ENCODE assay signal across 9 mouse cellular contexts in the genomic region with DNA sequence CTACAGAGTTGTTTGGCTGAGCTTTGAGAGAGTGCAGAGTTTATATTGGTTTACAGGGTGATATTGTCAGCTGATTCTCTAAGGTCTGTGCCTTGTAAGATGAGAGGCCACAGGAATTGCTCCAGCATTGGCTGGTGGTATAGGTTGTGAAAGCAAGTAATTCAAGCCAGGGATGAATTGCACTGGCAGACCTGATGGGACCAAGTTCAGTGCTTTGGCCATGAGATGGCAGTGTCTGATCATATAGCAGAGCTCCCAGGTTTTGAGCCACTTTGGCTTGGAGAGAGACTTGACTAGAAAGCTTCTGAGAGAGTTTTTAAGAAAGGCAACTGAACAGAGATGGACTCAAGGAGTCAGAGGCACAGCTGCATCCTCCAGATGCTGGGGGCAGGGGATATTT.
DNase-seq lines count a peak whose midpoint lies in the region; ATAC-seq and TF ChIP-seq lines count a peak whose summit lies in the region.
"Had no signal": no experiment of that assay in that cellular context is flagged by ENCODE, and none has a peak within 500 bp of the region (broad histone marks: within the 10 kb centered on the region; RNA-seq: fewer than 3 reads in every experiment).

No protein-coding gene starts in this region.

- no peak for TF ChIP-seq POLR2A in MEL (IDR thresholded peaks at IDR 0.05; ENCODE audit: control insufficient read depth in 1 of 2, insufficient read depth in 1 of 2, low read depth in 1 of 2, low read length in 2 of 2, poor library complexity in 1 of 2)

- H3K4me3 ChIP-seq in MEL (ENCODE audit: control insufficient read depth in 1 of 2, insufficient read depth in 1 of 2, low read depth in 2 of 2, low read length in 2 of 2), result no peak overlapping the region
- H3K4me3 ChIP-seq in embryonic facial prominence, embryonic 14.5 days (ENCODE audit: low read depth, low read length), result no peak overlapping the region
- no peak overlapping the region for H3K4me3 ChIP-seq in hindbrain, embryonic 15.5 days
- H3K4me3 ChIP-seq: embryonic facial prominence, embryonic 15.5 days; neural tube, embryonic 12.5 days had no signal

- no peak for DNase-seq in MEL (ENCODE audit: low read depth, low spot score)
- peak; percentile 51 for DNase-seq in adrenal gland, adult 2 months
- DNase-seq in embryonic facial prominence, embryonic 14.5 days (ENCODE audit: low spot score), result peak; percentile 68
- peak; percentile 42 to 62 for DNase-seq in layer of hippocampus, postnatal 14 days (ENCODE audit: low spot score in 2 of 2)
- peak; percentile 67 for DNase-seq in lung, postnatal 36 days
- no peak for DNase-seq in spleen, adult 12 weeks (ENCODE audit: low spot score)

- H3K27ac ChIP-seq in MEL (ENCODE audit: control insufficient read depth, low read depth, low read length), result no peak overlapping the region
- H3K27ac ChIP-seq in embryonic facial prominence, embryonic 14.5 days (replicated peaks; ENCODE audit: low read depth, low read length), result no peak overlapping the region
- no peak overlapping the region for H3K27ac ChIP-seq in hindbrain, embryonic 15.5 days (replicated peaks)
- H3K27ac ChIP-seq: embryonic facial prominence, embryonic 15.5 days; neural tube, embryonic 12.5 days had no signal

- H3K36me3 ChIP-seq in MEL (ENCODE audit: control insufficient read depth in 1 of 2, insufficient read depth in 2 of 2, low read length in 2 of 2), result no peaks in the 10 kb centered on the region
- H3K36me3 ChIP-seq in embryonic facial prominence, embryonic 14.5 days (ENCODE audit: control insufficient read depth, insufficient read depth, low read length), result no peaks in the 10 kb centered on the region
- H3K36me3 ChIP-seq in hindbrain, embryonic 15.5 days, result no peaks in the 10 kb centered on the region
- H3K36me3 ChIP-seq: embryonic facial prominence, embryonic 15.5 days; neural tube, embryonic 12.5 days had no signal

- no peaks in the 10 kb centered on the region for H3K4me1 ChIP-seq in MEL (ENCODE audit: control insufficient read depth in 1 of 2, insufficient read depth in 2 of 2, low read length in 2 of 2)
- H3K4me1 ChIP-seq in embryonic facial prominence, embryonic 14.5 days (ENCODE audit: control insufficient read depth, insufficient read depth, low read length), result no peaks in the 10 kb centered on the region
- H3K4me1 ChIP-seq in hindbrain, embryonic 15.5 days (replicated peaks), result no peaks in the 10 kb centered on the region
- H3K4me1 ChIP-seq: embryonic facial prominence, embryonic 15.5 days; neural tube, embryonic 12.5 days had no signal

- TF ChIP-seq RAD21 in MEL (IDR thresholded peaks at IDR 0.05; ENCODE audit: low read depth, low read length), result peak; percentile 19

- no peaks in the 10 kb centered on the region for H3K27me3 ChIP-seq in MEL (ENCODE audit: control insufficient read depth in 1 of 2, insufficient read depth in 2 of 2, low read length in 2 of 2)
- no peaks in the 10 kb centered on the region for H3K27me3 ChIP-seq in embryonic facial prominence, embryonic 14.5 days (replicated peaks; ENCODE audit: control insufficient read depth, insufficient read depth, low read length)
- H3K27me3 ChIP-seq in hindbrain, embryonic 15.5 days, result no peaks in the 10 kb centered on the region
- H3K27me3 ChIP-seq: embryonic facial prominence, embryonic 15.5 days; neural tube, embryonic 12.5 days had no signal

- no peak overlapping the region for H3K9ac ChIP-seq in MEL (ENCODE audit: control insufficient read depth, low read depth, low read length, poor library complexity, severe bottlenecking)
- no peak overlapping the region for H3K9ac ChIP-seq in embryonic facial prominence, embryonic 14.5 days (ENCODE audit: low read depth, low read length)
- no peak overlapping the region for H3K9ac ChIP-seq in hindbrain, embryonic 15.5 days
- H3K9ac ChIP-seq: embryonic facial prominence, embryonic 15.5 days; neural tube, embryonic 12.5 days had no signal

- no peaks in the 10 kb centered on the region for H3K79me2 ChIP-seq in MEL (ENCODE audit: control insufficient read depth, insufficient read depth, low read length, poor library complexity)

- no peak for TF ChIP-seq EP300 in MEL (IDR thresholded peaks at IDR 0.05; ENCODE audit: low read depth in 1 of 2, low read length in 2 of 2)

- H3K9me3 ChIP-seq in MEL (replicated peaks; ENCODE audit: insufficient read depth, low read length), result no peaks in the 10 kb centered on the region
- no peaks in the 10 kb centered on the region for H3K9me3 ChIP-seq in embryonic facial prominence, embryonic 14.5 days (ENCODE audit: control insufficient read depth, low read length)
- H3K9me3 ChIP-seq in hindbrain, embryonic 15.5 days, result no peaks in the 10 kb centered on the region
- H3K9me3 ChIP-seq: embryonic facial prominence, embryonic 15.5 days; neural tube, embryonic 12.5 days had no signal

- no peak for TF ChIP-seq CTCF in MEL (IDR thresholded peaks at IDR 0.05 in 2 of 3, conservative IDR thresholded peaks at IDR 0.05 in 1 of 3; ENCODE audit: control insufficient read depth in 1 of 3, insufficient read depth in 1 of 3, low read depth in 2 of 3, low read length in 3 of 3, poor library complexity in 1 of 3, severe bottlenecking in 1 of 3)

- ATAC-seq in embryonic facial prominence, embryonic 14.5 days (ENCODE audit: low read depth), result peak; percentile 75; the same call in 1 of the 2 replicates
- ATAC-seq in hindbrain, embryonic 15.5 days (ENCODE audit: low FRiP score, low read depth), result peak; percentile 65; the same call in 1 of the 2 replicates

- no peak overlapping the region for H3K4me2 ChIP-seq in embryonic facial prominence, embryonic 14.5 days (ENCODE audit: low read depth, low read length)
- H3K4me2 ChIP-seq in hindbrain, embryonic 15.5 days, result no peak overlapping the region
- H3K4me2 ChIP-seq: embryonic facial prominence, embryonic 15.5 days; neural tube, embryonic 12.5 days had no signal

TF ChIP-seq in MEL, 35 proteins besides CTCF, POLR2A, EP300 and RAD21:
- TF ChIP-seq MYB (IDR thresholded peaks at IDR 0.05; ENCODE audit: low read depth, low read length), result no peak
- no peak for TF ChIP-seq HCFC1 (IDR thresholded peaks at IDR 0.05; ENCODE audit: low read depth, low read length)
- TF ChIP-seq TCF12 (IDR thresholded peaks at IDR 0.05; ENCODE audit: low read depth, low read length), result no peak
- TF ChIP-seq MAFK (IDR thresholded peaks at IDR 0.05; ENCODE audit: borderline replicate concordance, low read depth, low read length), result no peak
- TF ChIP-seq MXI1 (IDR thresholded peaks at IDR 0.05; ENCODE audit: low read depth, low read length), result no peak
- no peak for TF ChIP-seq ZNF384 (IDR thresholded peaks at IDR 0.05; ENCODE audit: low read depth, low read length)
- no peak for TF ChIP-seq MAZ (IDR thresholded peaks at IDR 0.05; ENCODE audit: low read depth, low read length)
- no peak for TF ChIP-seq GABPA (IDR thresholded peaks at IDR 0.05; ENCODE audit: low read depth, low read length)
- no peak for TF ChIP-seq RCOR1 (IDR thresholded peaks at IDR 0.05; ENCODE audit: low read depth, low read length)
- no peak for TF ChIP-seq UBTF (IDR thresholded peaks at IDR 0.05; ENCODE audit: borderline replicate concordance, insufficient read depth, low read depth, low read length)

Comparison
In these comparisons a context has a peak if more than half of its experiments do, and no peak if none do; other contexts are left out.
1. DNase-seq: peak in adrenal gland, adult 2 months (single experiment), embryonic facial prominence, embryonic 14.5 days (single experiment), layer of hippocampus, postnatal 14 days (2 of 2) and lung, postnatal 36 days (single experiment); none in MEL (single experiment) and spleen, adult 12 weeks (single experiment).